Mouse (Mus musculus) ES-Bruce4 (cell line): ENCODE measurements around the gene S1pr4. TPM values are rescaled to one million over a fixed set of nuclear protein-coding genes. Genes with fewer than 3 reads are reported as not detected.

Experiments used
- H3K27ac ChIP-seq: 2 replicates; pipeline ENCODE4 v1.5.1; 2012; ENCODE audit warnings: low read length, inconsistent platforms; ENCODE audit not compliant: insufficient read depth
- H3K27me3 ChIP-seq: 2 replicates; pipeline ENCODE4 v1.6.1; 2012; ENCODE audit warnings: mild to moderate bottlenecking, low read length, inconsistent platforms; ENCODE audit not compliant: control insufficient read depth, poor library complexity, insufficient read depth, severe bottlenecking
- H3K36me3 ChIP-seq: 2 replicates; pipeline ENCODE4 v1.6.1; 2012; ENCODE audit warnings: inconsistent platforms, mild to moderate bottlenecking, low read length, moderate library complexity; ENCODE audit not compliant: control insufficient read depth, poor library complexity, insufficient read depth, severe bottlenecking
- H3K4me1 ChIP-seq: one replicate; pipeline ENCODE4 v1.8.1; 2011; ENCODE audit warnings: low read length; ENCODE audit not compliant: control insufficient read depth, insufficient read depth
- H3K4me3 ChIP-seq: 2 replicates; pipeline ENCODE4 v1.5.1; 2011; ENCODE audit warnings: low read depth, mild to moderate bottlenecking, low read length
- H3K9ac ChIP-seq: 2 replicates; pipeline ENCODE4 v1.6.1; 2012; ENCODE audit warnings: low read depth, mild to moderate bottlenecking, inconsistent platforms; ENCODE audit not compliant: poor library complexity, severe bottlenecking
- H3K9me3 ChIP-seq: replicated peaks from 2 replicates; pipeline ENCODE4 v1.6.1; 2012; ENCODE audit warnings: mild to moderate bottlenecking, low read length, inconsistent platforms; ENCODE audit not compliant: control insufficient read depth, poor library complexity, insufficient read depth, severe bottlenecking
- CTCF ChIP-seq: IDR thresholded peaks from one replicate; pipeline ENCODE4 v1.8.1; 2011; ENCODE audit warnings: low read depth, low read length
- EP300 ChIP-seq: IDR thresholded peaks from 2 replicates; pipeline ENCODE4 v1.6.1; 2011; ENCODE audit warnings: low read depth, low read length; ENCODE audit not compliant: insufficient read depth
- POLR2A ChIP-seq: IDR thresholded peaks from one replicate; pipeline ENCODE4 v1.8.1; 2011; ENCODE audit warnings: low read length; ENCODE audit not compliant: insufficient read depth
- polyA plus RNA-seq: library from polyadenylated mRNA; stranded (reverse); fragments of >200 nt; gene quantifications from 2 replicates; pipeline ENCODE4 v1.2.4, GENCODE M21; 2011; ENCODE audit warnings: low read depth; ENCODE audit not compliant: missing spikeins, insufficient read depth, insufficient read length

Gene S1pr4
- polyA plus RNA-seq, result 0.49 and 0.93 TPM in 2 replicates

DNA sequence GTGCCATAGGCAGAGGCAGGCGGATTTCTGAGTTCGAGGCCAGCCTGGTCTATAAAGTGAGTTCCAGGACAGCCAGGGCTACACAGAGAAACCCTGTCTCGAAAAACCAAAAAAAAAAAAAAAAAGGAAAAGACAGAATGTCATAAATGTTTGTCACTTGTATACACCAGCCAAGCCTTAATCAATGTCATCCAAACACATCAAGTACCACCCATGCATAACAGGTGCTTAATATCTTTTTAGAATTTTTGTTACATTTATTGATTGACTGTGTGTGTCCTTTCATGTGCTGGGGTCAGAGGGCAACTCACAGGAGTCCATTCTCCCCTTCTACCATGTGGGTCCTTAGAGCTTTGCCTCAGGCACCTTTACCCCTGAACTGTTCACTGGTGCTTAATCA lies at the start of gene S1pr4:
TSS of gene S1pr4 (minus strand) at position 101 of the 400 bp plus-strand sequence.
- Histone ChIP-seq H3K27me3 (no peaks in the 10 kb centered on the region), H3K27ac (no peak within 1 kb of the TSS), H3K36me3 (no peaks in the 10 kb centered on the region; the same call in 1 of the 2 replicates), H3K9ac (0 out of 2 replicates have a peak within 1 kb of the TSS, but pooled peaks have one; percentile 0), H3K4me3 (peak within 1 kb of the TSS; percentile 41), H3K9me3 (no peaks in the 10 kb centered on the region), H3K4me1 (peaks cover 1% of the 10 kb centered on the region)
- TF ChIP-seq POLR2A (no peak), EP300 (no peak), CTCF (no peak)

DNA sequence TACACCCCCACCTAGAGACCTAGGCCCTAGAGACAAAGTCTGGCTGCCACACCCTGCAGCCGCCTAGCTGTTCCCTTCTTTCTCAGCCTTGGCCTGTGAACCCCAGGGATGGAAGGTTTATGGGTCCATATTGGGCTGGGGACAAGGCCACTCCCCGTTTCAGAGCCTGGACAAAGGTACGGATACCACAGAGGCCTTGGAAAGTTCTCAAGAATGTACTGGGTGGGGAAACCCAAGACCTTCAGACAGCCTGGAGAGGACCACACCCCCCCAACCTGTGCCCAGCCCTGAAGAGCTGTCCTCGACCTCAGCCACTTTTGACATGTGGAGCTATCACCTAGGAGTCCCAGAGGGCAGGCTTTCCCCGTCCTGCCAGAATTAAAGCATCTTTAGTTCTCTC lies 49.0 kb upstream of the S1pr4 start:
- Histone ChIP-seq H3K4me1 (no peaks in the 10 kb centered on the region), H3K9ac (no peak overlapping the region), H3K9me3 (no peaks in the 10 kb centered on the region), H3K36me3 (no peaks in the 10 kb centered on the region), H3K4me3 (no peak overlapping the region), H3K27me3 (no peaks in the 10 kb centered on the region), H3K27ac (no peak overlapping the region)
- no peak for TF ChIP-seq EP300
- TF ChIP-seq POLR2A, result no peak
- TF ChIP-seq CTCF, result no peak

DNA sequence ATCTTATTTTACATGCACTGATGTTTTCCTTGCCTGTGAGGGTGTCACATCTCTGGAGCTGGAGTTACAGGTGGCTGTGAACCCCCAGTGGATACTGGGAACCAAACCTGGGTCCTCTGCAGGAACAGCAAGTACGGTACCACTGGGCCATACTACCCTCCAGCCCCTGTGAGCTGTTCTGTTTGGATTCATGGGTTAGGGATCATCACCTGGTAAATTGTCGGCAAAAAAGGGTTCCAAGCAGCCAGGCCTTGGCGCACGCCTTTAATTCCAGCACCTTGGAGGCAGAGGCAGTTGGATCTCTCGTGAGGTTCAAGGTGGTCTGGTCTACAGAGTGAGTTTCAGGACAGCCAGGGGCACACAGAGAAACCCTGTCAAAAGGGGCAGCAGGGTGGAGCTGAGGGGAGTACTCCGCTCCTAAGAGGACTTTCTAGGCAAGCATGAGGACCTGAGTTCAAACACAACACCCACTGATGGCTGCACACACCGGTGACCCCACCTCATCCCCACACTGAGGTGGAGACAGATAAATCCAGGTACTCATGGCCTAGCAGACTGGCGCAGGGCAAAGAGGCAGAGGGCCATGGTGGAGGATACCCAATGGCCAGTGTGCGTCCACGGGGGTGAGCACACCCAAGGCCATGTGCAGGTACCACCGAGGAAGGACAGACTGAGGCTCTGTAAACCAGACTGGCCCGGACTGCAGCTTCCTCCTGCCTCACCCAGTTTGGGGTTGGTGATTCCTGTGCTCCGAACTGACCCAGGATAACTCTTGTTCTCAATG lies 47.0 kb upstream of the S1pr4 start:
- H3K27ac ChIP-seq, result no peak overlapping the region

DNA sequence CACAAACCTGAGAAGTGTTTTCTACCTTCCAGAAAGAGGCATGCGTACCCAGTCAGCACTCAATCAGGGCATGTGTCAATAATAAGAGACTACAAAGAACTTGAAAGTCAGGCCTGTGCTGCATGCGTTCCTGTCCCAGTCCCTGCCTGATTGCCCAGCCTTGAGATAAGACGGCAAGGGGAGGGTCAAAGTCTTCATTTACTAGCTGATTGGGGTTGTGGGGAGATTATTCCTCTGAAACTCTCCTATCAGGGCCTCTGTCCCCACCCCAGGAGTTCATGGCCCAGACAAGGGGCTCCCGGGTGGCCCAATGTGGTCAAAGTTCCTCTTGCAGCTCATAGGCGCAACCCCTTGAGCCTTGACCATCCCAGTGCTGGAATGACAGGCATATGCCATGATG lies 46.4 kb upstream of the S1pr4 start:
- H3K27ac ChIP-seq, result no peak overlapping the region
- no peak overlapping the region for H3K9ac ChIP-seq

More for the DNA sequence above, 47.0 kb upstream of the S1pr4 start:
- Histone ChIP-seq H3K4me3 (no peak overlapping the region), H3K27me3 (no peaks in the 10 kb centered on the region), H3K36me3 (no peaks in the 10 kb centered on the region), H3K9ac (no peak overlapping the region), H3K4me1 (peaks cover 6% of the 10 kb centered on the region), H3K9me3 (no peaks in the 10 kb centered on the region)
- TF ChIP-seq POLR2A, result no peak
- no peak for TF ChIP-seq CTCF
- TF ChIP-seq EP300, result no peak

DNA sequence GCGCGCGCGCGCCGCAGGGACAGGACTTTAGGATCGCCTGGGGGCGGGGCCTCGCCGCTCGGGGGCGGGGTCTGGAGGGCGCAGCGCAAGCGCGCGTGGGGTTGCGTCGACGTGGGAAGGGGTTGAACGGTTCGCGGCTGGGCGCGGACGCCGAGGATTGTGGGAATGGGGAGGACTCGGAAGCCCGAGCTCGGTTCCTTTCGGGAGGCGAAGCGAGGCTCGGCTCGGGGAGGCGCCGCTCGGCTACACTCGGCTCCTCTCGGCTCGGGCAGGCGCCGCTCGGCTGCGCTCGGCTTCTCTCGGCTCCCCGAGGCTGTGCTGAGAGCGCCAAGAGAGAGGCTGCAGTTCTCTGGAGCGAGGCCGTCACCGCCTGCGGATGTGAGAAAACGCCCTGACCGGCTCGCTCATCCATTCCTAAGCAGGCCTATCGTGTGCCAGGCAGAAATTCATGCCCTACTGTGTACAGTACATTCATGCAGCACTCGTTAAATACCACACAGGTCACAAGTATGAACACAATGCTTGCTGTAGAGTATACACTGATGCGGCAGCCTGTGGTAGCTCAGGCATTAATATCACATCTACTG lies 45.3 kb upstream of the S1pr4 start, which contains the start of gene Gna11:
TSS of gene Gna11 (minus strand) at position 30 of the 587 bp plus-strand sequence.
- Histone ChIP-seq H3K27me3 (no peaks in the 10 kb centered on the region), H3K4me1 (peaks cover 6% of the 10 kb centered on the region), H3K9ac (peak within 1 kb of the TSS; percentile 83), H3K36me3 (no peaks in the 10 kb centered on the region), H3K27ac (no peak within 1 kb of the TSS), H3K4me3 (peak within 1 kb of the TSS; percentile 85), H3K9me3 (no peaks in the 10 kb centered on the region)
- peak; percentile 73 for TF ChIP-seq POLR2A
- no peak for TF ChIP-seq CTCF

More for the DNA sequence above, 46.4 kb upstream of the S1pr4 start:
- no peak for TF ChIP-seq CTCF
- TF ChIP-seq EP300, result no peak
- no peak for TF ChIP-seq POLR2A
- H3K9me3 ChIP-seq, result no peaks in the 10 kb centered on the region
- H3K4me3 ChIP-seq, result no peak overlapping the region
- H3K27me3 ChIP-seq, result no peaks in the 10 kb centered on the region
- H3K36me3 ChIP-seq, result no peaks in the 10 kb centered on the region
- H3K4me1 ChIP-seq, result peaks cover 6% of the 10 kb centered on the region
